Mouse (Mus musculus) T-helper 2 cell (primary cell): ENCODE measurements around the gene Ctrc.
"Not testable (repeated sequence)": the region's sequence is repeated elsewhere in the genome, so short reads cannot be mapped to it uniquely, and the experiment has no call there.

Experiments
- in situ Hi-C: fragments of 300-600 bp; cut with MboI, MseI; formaldehyde crosslinking; loops from one replicate; pipeline ENCODE4 v1.15.1; 2025; ENCODE audit warnings: high pct_unique_total_duplicates

The Ctrc gene

GRCm38 (mm10) chr4:141789564-141790218 lies 56.5 kb downstream of the Ctrc start:
- in situ Hi-C loops = no loop called here

DNA sequence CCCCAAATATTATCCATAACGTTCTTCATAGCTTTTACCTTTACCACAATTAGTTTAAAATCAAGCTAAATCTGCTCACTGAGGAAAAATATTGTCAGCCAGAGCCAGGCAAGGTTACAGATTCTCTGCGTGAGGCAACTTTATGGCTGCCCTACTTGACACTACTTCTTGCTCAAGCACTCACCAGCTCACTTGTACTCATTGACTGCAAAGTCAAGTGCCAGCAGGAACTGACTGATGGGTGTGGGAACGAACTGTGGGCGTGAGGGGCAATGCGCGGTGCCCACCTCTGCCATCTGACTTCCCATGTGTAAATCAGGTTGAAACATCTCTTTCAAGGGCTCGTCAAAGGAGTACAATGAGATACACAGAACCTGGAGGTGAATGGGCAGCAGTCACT lies 58.7 kb downstream of the Ctrc start:
- in situ Hi-C loops = no loop called here

DNA sequence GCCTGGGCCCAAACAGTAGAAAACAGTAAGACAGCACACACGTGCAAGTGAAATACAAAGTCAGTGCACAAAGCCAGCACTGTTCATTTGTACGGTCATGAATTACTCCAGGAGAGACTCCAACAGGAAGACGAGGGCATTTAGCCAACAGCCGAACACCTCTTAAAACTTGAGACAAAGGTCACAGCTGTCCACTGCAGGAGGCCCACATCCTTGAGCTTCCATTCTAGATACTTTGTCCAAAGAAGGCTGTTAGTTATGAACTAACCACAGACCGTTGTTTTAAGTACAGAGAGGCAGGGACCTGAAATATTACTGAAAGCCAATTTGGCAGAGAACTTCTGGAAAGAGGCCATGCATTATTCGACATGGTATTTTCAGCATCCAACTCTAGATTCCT lies 59.1 kb downstream of the Ctrc start:
- in situ Hi-C loops = no loop called here

- in situ Hi-C loops = no loop called here
These were observed 60.0 kb downstream of the Ctrc start for GRCm38 (mm10) chr4:141786141-141786540.

GRCm38 (mm10) chr4:141784835-141785234 lies 61.3 kb downstream of the Ctrc start:
- in situ Hi-C loops = loop anchor here (5.0 kb wide), 1 partner anchor 48 kb away; no protein-coding TSS in a partner anchor

DNA sequence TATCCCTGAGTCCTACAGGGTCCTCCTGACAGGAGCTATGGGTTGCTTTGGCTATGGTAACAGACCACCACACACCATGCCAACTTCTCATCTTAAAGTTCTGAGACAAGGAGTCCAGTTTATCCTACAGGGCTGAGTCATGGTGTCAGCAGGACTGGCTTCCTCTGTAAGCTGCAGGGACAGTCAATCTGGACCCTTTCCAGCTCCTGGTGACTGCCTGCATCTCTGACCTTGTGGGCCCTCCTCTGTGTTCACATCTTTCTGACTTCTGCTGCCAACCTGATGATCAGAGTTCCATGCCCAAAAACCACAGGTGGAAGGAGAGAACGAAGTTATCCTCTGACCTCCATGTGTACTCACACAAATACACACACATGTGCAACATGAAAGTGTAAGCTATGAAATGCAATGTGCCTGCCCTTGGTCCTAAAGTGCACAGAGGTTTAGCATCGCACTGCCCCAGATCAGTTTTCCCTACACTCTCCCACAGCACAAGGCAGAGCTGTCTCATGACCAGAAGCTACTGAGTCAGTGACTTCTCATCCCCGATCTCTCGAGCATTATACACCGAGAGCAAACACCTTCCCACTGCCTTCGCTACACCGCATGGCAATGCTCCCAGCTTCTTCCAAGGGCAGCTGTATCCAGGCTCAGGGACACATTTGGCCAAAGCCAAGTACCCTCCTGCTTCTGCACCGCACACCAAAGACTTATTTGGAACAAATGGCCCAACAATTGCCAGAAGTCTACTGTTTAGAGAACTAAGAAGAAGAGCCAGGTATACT lies 64.8 kb downstream of the Ctrc start:
- in situ Hi-C loops = loop anchor here (5.0 kb wide), 1 partner anchor 44 kb away; no protein-coding TSS in a partner anchor

- in situ Hi-C loops = loop anchor here (5.0 kb wide), 1 partner anchor 43 kb away; no protein-coding TSS in a partner anchor
These were observed 66.3 kb downstream of the Ctrc start for GRCm38 (mm10) chr4:141779828-141780227.

DNA sequence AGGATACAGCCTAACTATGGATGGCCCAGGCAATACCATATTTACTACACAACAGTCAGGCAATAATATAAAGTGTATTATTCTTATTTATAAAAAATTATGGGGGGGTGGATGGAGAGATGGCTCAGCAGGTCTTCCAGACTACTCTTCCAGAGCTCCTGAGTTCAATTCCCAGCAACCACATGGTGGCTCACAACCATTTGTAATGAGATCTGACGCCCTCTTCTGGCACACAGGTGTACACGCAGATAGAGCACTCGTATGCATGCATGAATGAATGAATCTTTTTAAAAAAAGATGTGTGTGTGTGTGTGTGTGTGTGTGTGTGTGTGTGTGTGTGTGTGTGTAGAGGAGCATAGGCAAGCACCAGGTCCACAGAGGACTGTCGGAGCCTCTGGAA lies 73.1 kb downstream of the Ctrc start:
- in situ Hi-C loops = not testable (repeated sequence)

DNA sequence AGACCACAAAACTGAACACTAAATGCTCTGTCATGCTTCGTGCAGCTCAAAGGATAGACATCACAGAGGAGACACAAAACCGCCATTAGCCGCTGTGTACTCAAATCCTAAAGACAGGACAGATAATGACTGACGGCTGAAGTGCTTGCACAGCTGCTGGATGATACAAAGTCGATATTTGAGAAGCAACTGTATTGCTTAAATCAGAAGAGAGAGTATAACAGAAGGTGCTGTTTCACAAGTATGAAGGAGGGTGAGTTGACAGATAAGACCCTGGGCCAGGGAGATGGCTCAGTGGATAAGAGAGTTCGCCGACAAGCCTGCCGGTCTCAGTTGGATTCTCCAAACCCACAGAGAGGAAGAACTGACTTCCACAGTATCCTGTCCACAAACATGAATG lies 74.3 kb downstream of the Ctrc start:
- in situ Hi-C loops = no loop called here

DNA sequence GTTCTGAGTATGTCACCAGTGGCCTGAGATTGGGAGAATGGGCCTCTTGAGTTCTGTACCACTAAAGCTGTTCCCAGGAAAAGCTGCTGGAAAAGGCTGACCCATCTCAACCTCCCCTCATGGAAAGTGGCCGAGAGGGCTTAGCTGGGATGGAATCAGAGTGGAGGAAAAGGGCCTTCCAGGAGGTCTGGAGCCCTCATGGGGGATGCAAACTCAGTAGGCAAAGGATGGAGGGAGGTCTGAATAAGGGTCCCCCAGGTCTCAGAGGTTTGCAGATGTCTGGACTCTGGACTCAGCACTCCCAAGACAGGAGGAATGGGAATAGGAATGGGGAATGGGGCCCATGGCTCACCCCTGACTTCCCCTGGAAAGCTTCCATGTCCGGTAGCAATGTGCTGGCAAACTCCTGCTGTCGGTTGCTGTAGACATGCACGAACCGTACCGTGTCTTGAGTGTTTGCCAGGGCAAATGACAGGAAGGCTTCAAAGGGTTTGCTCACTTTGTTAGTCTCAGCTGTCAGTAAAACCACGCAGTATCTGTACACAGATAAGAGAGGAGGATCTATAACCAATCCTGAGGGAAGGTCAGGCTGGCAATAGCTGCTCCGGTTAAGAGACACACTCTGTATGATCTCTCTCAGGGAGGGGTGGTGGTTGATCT lies 76.5 kb downstream of the Ctrc start:
- in situ Hi-C loops = no loop called here

- in situ Hi-C loops = no loop called here
These were observed 78.7 kb downstream of the Ctrc start for GRCm38 (mm10) chr4:141767353-141768036.

DNA sequence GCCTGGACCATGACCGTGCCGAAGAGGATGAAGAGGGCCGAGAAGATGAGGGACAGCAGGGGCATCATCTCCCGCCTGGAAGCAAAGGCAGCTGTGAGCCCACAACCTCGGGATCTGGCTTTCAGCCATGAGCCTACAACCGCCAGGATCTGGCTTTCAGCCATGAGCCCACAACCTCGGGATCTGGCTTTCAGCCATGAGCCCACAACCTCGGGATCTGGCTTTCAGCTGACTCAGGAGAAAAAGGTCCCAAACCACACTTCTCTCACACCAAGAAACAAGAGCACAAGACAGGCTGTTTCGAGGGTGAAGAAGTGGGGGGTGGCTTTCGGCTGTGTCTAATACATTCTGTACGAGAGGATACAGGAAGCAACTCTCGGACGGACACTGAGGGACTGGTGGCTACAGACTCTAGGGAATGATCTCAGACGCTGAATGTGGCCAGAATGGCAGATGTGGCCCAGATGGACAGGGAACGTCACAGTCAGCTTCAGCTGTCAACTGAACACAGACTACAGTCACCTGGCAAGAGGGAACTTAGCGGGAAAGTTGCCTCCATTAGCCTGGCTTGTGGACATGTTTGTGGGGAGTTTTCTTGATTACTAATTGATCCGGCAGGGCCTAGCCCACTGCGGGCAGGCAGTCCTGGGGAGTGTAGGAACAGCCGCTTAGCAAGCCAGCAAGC lies 79.3 kb downstream of the Ctrc start:
- in situ Hi-C loops = no loop called here

GRCm38 (mm10) chr4:141766316-141766667 lies 79.9 kb downstream of the Ctrc start:
- in situ Hi-C loops = no loop called here

DNA sequence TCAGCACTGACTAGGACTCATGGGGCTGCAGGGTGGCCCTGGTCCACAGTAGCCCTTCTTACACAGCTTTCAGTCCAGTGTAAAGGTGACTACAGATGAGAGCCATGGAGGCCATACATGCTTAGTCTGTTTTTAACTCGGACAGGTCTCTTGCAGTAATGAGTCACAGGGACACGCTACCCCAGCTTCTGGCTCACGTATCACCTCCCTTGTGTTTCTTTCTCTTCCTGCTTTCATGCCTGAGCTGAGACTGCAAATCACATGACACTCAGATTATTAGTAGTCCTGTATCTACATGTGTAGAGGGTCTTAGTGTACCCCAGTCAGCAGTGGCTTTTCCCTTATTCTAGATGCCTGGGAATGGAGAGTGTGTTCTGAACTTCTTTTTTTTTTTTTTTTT lies 81.2 kb downstream of the Ctrc start:
- in situ Hi-C loops = no loop called here
